Mouse (Mus musculus): ENCODE measurements at regions not wholly inside any gene's neighbourhood (a gene's known extent, or its start where the extent isn't known, plus 50 kb on each side); places are given as distances from the start of the nearest gene placed in this dataset.

- TF ChIP-seq CTCF (IDR thresholded peaks at IDR 0.05; ENCODE audit: extremely low read depth, insufficient read length, insufficient replicate concordance, low read depth, low read length) (no peak), POLR2A (IDR thresholded peaks at IDR 0.05; ENCODE audit: low read depth, low read length) (no peak)
Measured at GRCm38 (mm10) chr1:128790881-128791280, 198.8 kb upstream of the Cxcr4 start.

Measured in small intestine, adult 2 months (tissue).